Mouse (Mus musculus) MEL (cell line): Measurements from ENCODE around the gene Uaca. TPM values are rescaled to one million over a fixed set of nuclear protein-coding genes. Genes with fewer than 3 reads are reported as not detected.

Experiments used
- DNase-seq: peaks from one replicate; pipeline ENCODE4 v3.0.0; 2011; ENCODE audit warnings: low read depth, low spot score
- H3K27ac ChIP-seq: 2 replicates; pipeline ENCODE4 v1.5.1; 2012; ENCODE audit warnings: low read depth, mild to moderate bottlenecking, control low read depth, low read length, moderate library complexity; ENCODE audit not compliant: control insufficient read depth
- H3K27me3 ChIP-seq, 2 experiments: fragments of 150-350 bp in 1 of 2; sonication (generic) in 1 of 2; 2 replicates each; pipeline ENCODE4 v1.6.1; 2012; ENCODE audit warnings: low read length in 2 of 2, mild to moderate bottlenecking in 2 of 2, improper control_type of control experiment in 1 of 2, moderate library complexity in 1 of 2; ENCODE audit not compliant: insufficient read depth in 2 of 2, control insufficient read depth in 1 of 2
- H3K36me3 ChIP-seq, 2 experiments: 2 replicates each; pipeline ENCODE4 v1.6.1; 2012 to 2014; ENCODE audit warnings: low read length in 2 of 2, improper control_type of control experiment in 1 of 2, inconsistent platforms in 1 of 2, mild to moderate bottlenecking in 1 of 2; ENCODE audit not compliant: insufficient read depth in 2 of 2, control insufficient read depth in 1 of 2
- H3K4me1 ChIP-seq, 2 experiments: fragments of 150-350 bp in 1 of 2; sonication (generic) in 1 of 2; 2 replicates each; pipeline ENCODE4 v1.6.1; 2012; ENCODE audit warnings: low read length in 2 of 2, improper control_type of control experiment in 1 of 2, mild to moderate bottlenecking in 1 of 2; ENCODE audit not compliant: insufficient read depth in 2 of 2, control insufficient read depth in 1 of 2
- H3K4me3 ChIP-seq, 2 experiments: fragments of 150-350 bp in 1 of 2; sonication (generic) in 1 of 2; 2 replicates each; pipeline ENCODE4 v1.5.1; 2012; ENCODE audit warnings: low read depth in 2 of 2, low read length in 2 of 2, mild to moderate bottlenecking in 2 of 2, moderate library complexity in 2 of 2, control low read depth in 1 of 2, improper control_type of control experiment in 1 of 2; ENCODE audit not compliant: control insufficient read depth in 1 of 2, insufficient read depth in 1 of 2
- H3K79me2 ChIP-seq: 2 replicates; pipeline ENCODE4 v1.6.1; 2012; ENCODE audit warnings: mild to moderate bottlenecking, low read length, moderate library complexity; ENCODE audit not compliant: control insufficient read depth, poor library complexity, insufficient read depth
- H3K9ac ChIP-seq: 2 replicates; pipeline ENCODE4 v1.6.1; 2012; ENCODE audit warnings: low read depth, mild to moderate bottlenecking, control low read depth, low read length, moderate library complexity; ENCODE audit not compliant: control insufficient read depth, poor library complexity, severe bottlenecking
- H3K9me3 ChIP-seq: fragments of 150-350 bp; sonication (generic); replicated peaks from 2 replicates; pipeline ENCODE4 v1.6.1; 2012; ENCODE audit warnings: mild to moderate bottlenecking, low read length, improper control_type of control experiment, moderate library complexity; ENCODE audit not compliant: insufficient read depth
- CHD1 ChIP-seq: IDR thresholded peaks from 2 replicates; pipeline ENCODE4 v1.6.1; 2012; ENCODE audit warnings: low read depth, mild to moderate bottlenecking, inconsistent platforms, low read length, improper control_type of control experiment
- CTCF ChIP-seq, 3 experiments: IDR thresholded peaks in 2 of 3; conservative IDR thresholded peaks in 1 of 3; 2 replicates each; pipeline ENCODE4 v1.5.1; 2011 to 2012; ENCODE audit warnings: low read length in 3 of 3, low read depth in 2 of 3, mild to moderate bottlenecking in 2 of 3, improper control_type of control experiment in 1 of 3, inconsistent platforms in 1 of 3, mixed read lengths in 1 of 3, moderate library complexity in 1 of 3; ENCODE audit not compliant: control insufficient read depth in 1 of 3, insufficient read depth in 1 of 3, poor library complexity in 1 of 3, severe bottlenecking in 1 of 3
- E2F4 ChIP-seq: IDR thresholded peaks from 2 replicates; pipeline ENCODE4 v1.6.1; 2011; ENCODE audit warnings: low read depth, low read length, improper control_type of control experiment, borderline replicate concordance
- ELF1 ChIP-seq: IDR thresholded peaks from 2 replicates; pipeline ENCODE4 v1.6.1; 2014; ENCODE audit warnings: low read depth, mild to moderate bottlenecking, inconsistent platforms, low read length, improper control_type of control experiment, moderate library complexity
- ETS1 ChIP-seq: IDR thresholded peaks from 2 replicates; pipeline ENCODE4 v1.6.1; 2012; ENCODE audit warnings: low read depth, mild to moderate bottlenecking, inconsistent platforms, low read length, improper control_type of control experiment, moderate library complexity
- HCFC1 ChIP-seq: IDR thresholded peaks from 2 replicates; pipeline ENCODE4 v1.6.1; 2012; ENCODE audit warnings: low read depth, mild to moderate bottlenecking, inconsistent platforms, low read length, improper control_type of control experiment, moderate library complexity
- MAX ChIP-seq: IDR thresholded peaks from 2 replicates; pipeline ENCODE4 v1.6.1; 2011; ENCODE audit warnings: low read length, improper control_type of control experiment
- MEF2A ChIP-seq: IDR thresholded peaks from 2 replicates; pipeline ENCODE4 v1.6.1; 2014; ENCODE audit warnings: low read depth, mild to moderate bottlenecking, inconsistent platforms, low read length, improper control_type of control experiment; ENCODE audit not compliant: poor library complexity, insufficient replicate concordance, severe bottlenecking; ENCODE audit errors: extremely low read depth
- MXI1 ChIP-seq: IDR thresholded peaks from 2 replicates; pipeline ENCODE4 v1.6.1; 2011; ENCODE audit warnings: mild to moderate bottlenecking, low read depth, low read length, improper control_type of control experiment
- MYB ChIP-seq: IDR thresholded peaks from 2 replicates; pipeline ENCODE4 v1.6.1; 2011; ENCODE audit warnings: mild to moderate bottlenecking, low read depth, low read length, improper control_type of control experiment
- MYC ChIP-seq: IDR thresholded peaks from 2 replicates; pipeline ENCODE4 v1.6.1; 2011; ENCODE audit warnings: low read depth, mild to moderate bottlenecking, low read length, improper control_type of control experiment, moderate library complexity
- NELFE ChIP-seq: IDR thresholded peaks from 2 replicates; pipeline ENCODE4 v1.6.1; 2011; ENCODE audit warnings: low read depth, low read length, improper control_type of control experiment
- POLR2A ChIP-seq, 2 experiments: IDR thresholded peaks; 2 replicates each; pipeline ENCODE4 v1.6.1; 2011 to 2012; ENCODE audit warnings: low read length in 2 of 2, mild to moderate bottlenecking in 2 of 2, control low read depth in 1 of 2, improper control_type of control experiment in 1 of 2, low read depth in 1 of 2, moderate library complexity in 1 of 2; ENCODE audit not compliant: control insufficient read depth in 1 of 2, insufficient read depth in 1 of 2, poor library complexity in 1 of 2
- POLR2AphosphoS2 ChIP-seq: IDR thresholded peaks from 2 replicates; pipeline ENCODE4 v1.6.1; 2011; ENCODE audit warnings: low read length, improper control_type of control experiment
- POLR2AphosphoS5 ChIP-seq: IDR thresholded peaks from 2 replicates; pipeline ENCODE4 v1.6.1; 2012; ENCODE audit warnings: low read depth, borderline replicate concordance, mild to moderate bottlenecking, inconsistent platforms, low read length, moderate library complexity, mixed read lengths
- RAD21 ChIP-seq: IDR thresholded peaks from 2 replicates; pipeline ENCODE4 v1.6.1; 2011; ENCODE audit warnings: mild to moderate bottlenecking, low read depth, low read length, improper control_type of control experiment
- RCOR1 ChIP-seq: IDR thresholded peaks from 2 replicates; pipeline ENCODE4 v1.6.1; 2012; ENCODE audit warnings: low read depth, mild to moderate bottlenecking, inconsistent platforms, low read length, improper control_type of control experiment
- SIN3A ChIP-seq: IDR thresholded peaks from 2 replicates; pipeline ENCODE4 v1.6.1; 2012; ENCODE audit warnings: low read length, improper control_type of control experiment, inconsistent platforms
- TAL1 ChIP-seq: IDR thresholded peaks from 2 replicates; pipeline ENCODE4 v1.6.1; 2012; ENCODE audit warnings: mild to moderate bottlenecking, inconsistent platforms, low read length, moderate library complexity, mixed read lengths
- TBP ChIP-seq: IDR thresholded peaks from 2 replicates; pipeline ENCODE4 v1.8.0; 2011; ENCODE audit warnings: low read depth, low read length, improper control_type of control experiment
- TCF12 ChIP-seq: IDR thresholded peaks from 2 replicates; pipeline ENCODE4 v1.6.1; 2014; ENCODE audit warnings: low read depth, mild to moderate bottlenecking, inconsistent platforms, low read length, improper control_type of control experiment, moderate library complexity
- USF1 ChIP-seq: IDR thresholded peaks from 2 replicates; pipeline ENCODE4 v1.6.1; 2014; ENCODE audit warnings: low read depth, mild to moderate bottlenecking, inconsistent platforms, low read length, improper control_type of control experiment, moderate library complexity
- USF2 ChIP-seq, 2 experiments: IDR thresholded peaks; 2 replicates each; pipeline ENCODE4 v1.6.1; 2011 to 2012; ENCODE audit warnings: improper control_type of control experiment in 2 of 2, low read length in 2 of 2, borderline replicate concordance in 1 of 2, inconsistent platforms in 1 of 2, low read depth in 1 of 2, mild to moderate bottlenecking in 1 of 2; ENCODE audit not compliant: insufficient read depth in 1 of 2
- ZKSCAN1 ChIP-seq: IDR thresholded peaks from 2 replicates; pipeline ENCODE4 v1.6.1; 2012; ENCODE audit warnings: low read depth, mild to moderate bottlenecking, inconsistent platforms, low read length, improper control_type of control experiment, moderate library complexity
- ZMIZ1 ChIP-seq: IDR thresholded peaks from 2 replicates; pipeline ENCODE4 v1.6.1; 2012; ENCODE audit warnings: low read depth, mild to moderate bottlenecking, inconsistent platforms, low read length, improper control_type of control experiment, moderate library complexity
- polyA plus RNA-seq, 2 experiments: library from polyadenylated mRNA; stranded (reverse) in 1 of 2; unstranded in 1 of 2; fragments of >175 nt in 1 of 2; fragments of >200 nt in 1 of 2; gene quantifications; 2 replicates each; pipeline versions ENCODE4 v1.2.1 to v1.2.4; 2012; ENCODE audit warnings: low replicate concordance in 2 of 2, low read depth in 1 of 2; ENCODE audit not compliant: insufficient read length in 2 of 2, insufficient read depth in 1 of 2, missing spikeins in 1 of 2
- total RNA-seq: library from RNA; depleted of rRNA; stranded (reverse); fragments of 300-350 nt; gene quantifications from 2 replicates; pipeline ENCODE4 v1.2.3, GENCODE M21; 2012

Gene Uaca
- total and polyA plus RNA-seq, 3 experiments: 10.9 to 11.4 TPM; not detected in 1

- no peaks in the 10 kb centered on the region for H3K27me3 ChIP-seq
These were observed 24.6 kb upstream of the Uaca start for GRCm38 (mm10) chr9:60769711-60770111.

GRCm38 (mm10) chr9:60773713-60774112 lies 20.6 kb upstream of the Uaca start:
- TF ChIP-seq MXI1 (no peak), MYC (no peak), POLR2AphosphoS2 (no peak), ETS1 (no peak), POLR2AphosphoS5 (no peak), POLR2A (IDR thresholded peaks at IDR 0.05; ENCODE audit: control insufficient read depth in 1 of 2, insufficient read depth in 1 of 2, low read depth in 1 of 2, low read length in 2 of 2, poor library complexity in 1 of 2) (no peak), RCOR1 (no peak), CHD1 (no peak), RAD21 (no peak), MYB (no peak), ZMIZ1 (no peak), USF2 (IDR thresholded peaks at IDR 0.05; ENCODE audit: borderline replicate concordance in 1 of 2, insufficient read depth in 1 of 2, low read depth in 1 of 2, low read length in 2 of 2) (no peak), MEF2A (no peak), ZKSCAN1 (no peak)
- TF ChIP-seq, all 39 proteins: peak for 0
- no peaks in the 10 kb centered on the region for H3K79me2 ChIP-seq
- peaks cover 0 to 5% of the 10 kb centered on the region in 2 experiments; a peak in 2 of 4 replicates for H3K27me3 ChIP-seq
- no peak overlapping the region for H3K4me3 ChIP-seq
- no peaks in the 10 kb centered on the region for H3K4me1 ChIP-seq
- no peaks in the 10 kb centered on the region for H3K36me3 ChIP-seq
- H3K9ac ChIP-seq: no peak overlapping the region
- no peaks in the 10 kb centered on the region for H3K9me3 ChIP-seq
- no peak overlapping the region for H3K27ac ChIP-seq
- DNase-seq: no peak

More at GRCm38 (mm10) chr9:60769711-60770111, 24.6 kb upstream of the Uaca start:
- no peak overlapping the region for H3K9ac ChIP-seq
- no peak for DNase-seq
- H3K4me3 ChIP-seq: no peak overlapping the region
- H3K4me1 ChIP-seq: no peaks in the 10 kb centered on the region
- no peak overlapping the region for H3K27ac ChIP-seq
- TF ChIP-seq POLR2A (IDR thresholded peaks at IDR 0.05; ENCODE audit: control insufficient read depth in 1 of 2, insufficient read depth in 1 of 2, low read depth in 1 of 2, low read length in 2 of 2, poor library complexity in 1 of 2) (no peak), TBP (no peak), USF1 (no peak), NELFE (no peak), ELF1 (no peak), MAX (no peak), CTCF (IDR thresholded peaks at IDR 0.05 in 2 of 3, conservative IDR thresholded peaks at IDR 0.05 in 1 of 3; ENCODE audit: control insufficient read depth in 1 of 3, insufficient read depth in 1 of 3, low read depth in 2 of 3, low read length in 3 of 3, poor library complexity in 1 of 3, severe bottlenecking in 1 of 3) (no peak), ZKSCAN1 (no peak), CHD1 (no peak), E2F4 (no peak), TAL1 (no peak), MXI1 (no peak), SIN3A (no peak), TCF12 (no peak), HCFC1 (no peak)
- no peaks in the 10 kb centered on the region for H3K79me2 ChIP-seq
- H3K36me3 ChIP-seq: no peaks in the 10 kb centered on the region
- H3K9me3 ChIP-seq: no peaks in the 10 kb centered on the region
